In genomic region chr13:23555839-23556416, GRCm38 (mm10) we compare ENCODE assay signal across 8 mouse cellular contexts. TPM values are rescaled to one million over a fixed set of nuclear protein-coding genes. Genes with fewer than 3 reads are reported as not detected.
DNase-seq lines count a peak whose midpoint lies in the region; ATAC-seq and TF ChIP-seq lines count a peak whose summit lies in the region.

No protein-coding gene starts in this region.

- peak; percentile 67 for ATAC-seq in inflammation-experienced regulatory T-cells, adult 6 months
- ATAC-seq in megakaryocyte, adult 5-6 weeks (ENCODE audit: poor library complexity, severe bottlenecking), result peak; percentile 32

- no peaks in the 10 kb centered on the region for H3K27me3 ChIP-seq in small intestine, adult 2 months (ENCODE audit: control insufficient read depth, insufficient read depth, low read length)

- peak overlapping the region; percentile 81 for H3K4me3 ChIP-seq in gastrocnemius, adult 2 months
- H3K4me3 ChIP-seq in small intestine, adult 2 months (ENCODE audit: low read depth, low read length), result peak overlapping the region; percentile 83

- no peak; the same call in 1 of the 2 replicates for TF ChIP-seq POLR2A in small intestine, adult 2 months (IDR thresholded peaks at IDR 0.05; ENCODE audit: low read depth, low read length)

- TF ChIP-seq CTCF in gastrocnemius, adult 2 months (IDR thresholded peaks at IDR 0.05), result no peak
- TF ChIP-seq CTCF in small intestine, adult 2 months (IDR thresholded peaks at IDR 0.05; ENCODE audit: extremely low read depth, insufficient read length, insufficient replicate concordance, low read depth, low read length), result no peak

- intact Hi-C loops in gastrocnemius, adult 2 months (cut with DNase I), result no loop called here

- WGBS in small intestine, adult 2 months, result under 1% methylated on average over 18 of the region's 18 CpGs

- peak overlapping the region; percentile 84 for H3K27ac ChIP-seq in gastrocnemius, adult 2 months
- peak overlapping the region; percentile 96 for H3K27ac ChIP-seq in small intestine, adult 2 months (ENCODE audit: insufficient read depth, low read depth, low read length)

- H3K4me1 ChIP-seq in small intestine, adult 2 months (ENCODE audit: control insufficient read depth, insufficient read depth, insufficient read length, low read length), result no peaks in the 10 kb centered on the region; the same call in 1 of the 2 replicates

- DNase-seq in gastrocnemius, adult 18-20 months (ENCODE audit: low spot score), result peak; percentile 62
- no peak for DNase-seq in gastrocnemius, adult 8-10 months (ENCODE audit: low spot score in 2 of 2)
- DNase-seq in cerebellum, postnatal 36 days, result peak; percentile 43 to 67
- peak; percentile 38 for DNase-seq in gastrocnemius, adult 2 months
- peak; percentile 80 to 81 for DNase-seq in left cerebral cortex, adult 9 months (ENCODE audit: low spot score in 2 of 2)

- H3K36me3 ChIP-seq in small intestine, adult 2 months (ENCODE audit: control insufficient read depth, insufficient read depth, low read length), result no peaks in the 10 kb centered on the region

RNA-seq across cellular contexts. Expression of gene Hist1h1d, which starts 2.9 kb away (rescaled TPM):
- total RNA-seq in gastrocnemius, adult 18-20 months (2021), result under 1 TPM; 0.83 to 0.89 TPM
- 1 to 10 TPM in 3 of 4 experiments, under 1 TPM in 1; 0.87 to 1.3 (median 1.3) TPM for total RNA-seq in gastrocnemius, adult 8-10 months (2022)
- under 1 TPM; 0.56 to 0.81 TPM for total RNA-seq in gastrocnemius, adult 2 months (2021)
- under 1 TPM; 0.20 to 0.36 (median 0.34) TPM for polyA plus RNA-seq in inflammation-experienced regulatory T-cells, adult 6 months (2017; shearing (Covaris generic))
- 16.7 and 17.0 TPM in 2 replicates for total RNA-seq in megakaryocyte, adult 5-6 weeks (2015)
- total RNA-seq in megakaryocyte, adult 5-6 weeks (2017), result 182 and 184 TPM in 2 replicates
- polyA plus RNA-seq in small intestine, adult 2 months (2012; rRNA removed), result 0.27 and 0.29 TPM in 2 replicates

RNA-seq across cellular contexts. Expression of gene Hist1h4f, which starts 4.5 kb away (rescaled TPM):
- 10 to 100 TPM in 1 of 2 experiments, 1 to 10 TPM in 1; 8.3 to 12.3 TPM for total RNA-seq in gastrocnemius, adult 18-20 months (2021)
- 10 to 100 TPM; 14.0 to 20.7 (median 16.1) TPM for total RNA-seq in gastrocnemius, adult 8-10 months (2022)
- total RNA-seq in gastrocnemius, adult 2 months (2021), result 1 to 10 TPM; 7.8 to 8.7 TPM
- polyA plus RNA-seq in inflammation-experienced regulatory T-cells, adult 6 months (2017; shearing (Covaris generic)), result 1 to 10 TPM in 1 of 3 experiments, not detected in 2; 3.2 TPM
- total RNA-seq in megakaryocyte, adult 5-6 weeks (2015), result 110 and 116 TPM in 2 replicates
- total RNA-seq in megakaryocyte, adult 5-6 weeks (2017), result 2,488 and 3,291 TPM in 2 replicates
- 13.6 and 21.3 TPM in 2 replicates for polyA plus RNA-seq in small intestine, adult 2 months (2012; rRNA removed)

RNA-seq across cellular contexts. Expression of gene Hist1h3e, which starts 6.2 kb away (rescaled TPM):
- 10 to 100 TPM; 11.6 to 12.3 TPM for total RNA-seq in gastrocnemius, adult 18-20 months (2021)
- 10 to 100 TPM; 14.8 to 21.5 (median 18.9) TPM for total RNA-seq in gastrocnemius, adult 8-10 months (2022)
- total RNA-seq in gastrocnemius, adult 2 months (2021), result 10 to 100 TPM in 1 of 2 experiments, 1 to 10 TPM in 1; 8.3 to 12.9 TPM
- 1 to 10 TPM in 2 of 3 experiments, under 1 TPM in 1; 0.89 to 4.0 (median 4.0) TPM for polyA plus RNA-seq in inflammation-experienced regulatory T-cells, adult 6 months (2017; shearing (Covaris generic))
- 101 and 161 TPM in 2 replicates for total RNA-seq in megakaryocyte, adult 5-6 weeks (2015)
- 295 and 358 TPM in 2 replicates for total RNA-seq in megakaryocyte, adult 5-6 weeks (2017)
- 27.6 and 43.3 TPM in 2 replicates for polyA plus RNA-seq in small intestine, adult 2 months (2012; rRNA removed)

RNA-seq across cellular contexts. Expression of gene Hist1h3f, which starts 12.1 kb away (rescaled TPM):
- total RNA-seq in gastrocnemius, adult 18-20 months (2021), result 1 to 10 TPM; 3.0 to 4.8 TPM
- total RNA-seq in gastrocnemius, adult 8-10 months (2022), result 1 to 10 TPM; 3.1 to 5.0 (median 4.4) TPM
- total RNA-seq in gastrocnemius, adult 2 months (2021), result 1 to 10 TPM; 2.9 to 4.0 TPM
- 1 to 10 TPM in 1 of 3 experiments, under 1 TPM in 2; 0.73 to 1.5 (median 0.74) TPM for polyA plus RNA-seq in inflammation-experienced regulatory T-cells, adult 6 months (2017; shearing (Covaris generic))
- total RNA-seq in megakaryocyte, adult 5-6 weeks (2015), result 43.8 and 48.7 TPM in 2 replicates
- 145 and 146 TPM in 2 replicates for total RNA-seq in megakaryocyte, adult 5-6 weeks (2017)
- 9.6 and 13.1 TPM in 2 replicates for polyA plus RNA-seq in small intestine, adult 2 months (2012; rRNA removed)

RNA-seq across cellular contexts. Expression of gene Hist1h2bh, which starts 12.7 kb away (rescaled TPM):
- 1 to 10 TPM; 1.0 to 1.1 TPM for total RNA-seq in gastrocnemius, adult 18-20 months (2021)
- total RNA-seq in gastrocnemius, adult 8-10 months (2022), result 1 to 10 TPM in 2 of 4 experiments, under 1 TPM in 2; 0.82 to 1.6 (median 1.2) TPM
- 1 to 10 TPM in 1 of 2 experiments, under 1 TPM in 1; 0.94 to 1.0 TPM for total RNA-seq in gastrocnemius, adult 2 months (2021)
- polyA plus RNA-seq in inflammation-experienced regulatory T-cells, adult 6 months (2017; shearing (Covaris generic)), result under 1 TPM in 2 of 3 experiments, not detected in 1; 0.38 to 0.89 TPM
- total RNA-seq in megakaryocyte, adult 5-6 weeks (2015), result 32.3 and 36.5 TPM in 2 replicates
- 143 and 176 TPM in 2 replicates for total RNA-seq in megakaryocyte, adult 5-6 weeks (2017)
- polyA plus RNA-seq in small intestine, adult 2 months (2012; rRNA removed), result 2.4 and 5.1 TPM in 2 replicates

Comparison
In these comparisons a context has a peak if more than half of its experiments do, and no peak if none do; other contexts are left out.
1. DNase-seq: peak in gastrocnemius, adult 18-20 months (single experiment), cerebellum, postnatal 36 days (2 of 2), gastrocnemius, adult 2 months (single experiment) and left cerebral cortex, adult 9 months (2 of 2); none in gastrocnemius, adult 8-10 months (0 of 2).
2. RNA of gene Hist1h1d, which starts 2.9 kb away (total RNA-seq): 16.7 to 184 TPM in megakaryocyte, adult 5-6 weeks; 0.87 to 1.3 TPM in gastrocnemius, adult 8-10 months, 0.83 to 0.89 TPM in gastrocnemius, adult 18-20 months and 0.56 to 0.81 TPM in gastrocnemius, adult 2 months; every median in the first group is over 4 times any median in the second.
3. RNA of gene Hist1h4f, which starts 4.5 kb away (total RNA-seq): 110 to 3,291 TPM in megakaryocyte, adult 5-6 weeks; 14.0 to 20.7 TPM in gastrocnemius, adult 8-10 months, 8.3 to 12.3 TPM in gastrocnemius, adult 18-20 months and 7.8 to 8.7 TPM in gastrocnemius, adult 2 months; every median in the first group is over 4 times any median in the second.
4. RNA of gene Hist1h3e, which starts 6.2 kb away (total RNA-seq): 101 to 358 TPM in megakaryocyte, adult 5-6 weeks; 14.8 to 21.5 TPM in gastrocnemius, adult 8-10 months, 8.3 to 12.9 TPM in gastrocnemius, adult 2 months and 11.6 to 12.3 TPM in gastrocnemius, adult 18-20 months; every median in the first group is over 4 times any median in the second.